Mouse (Mus musculus) left cerebral cortex, postnatal 14 days (tissue): ENCODE data around the gene Adgrg4. TPM values are rescaled to one million over a fixed set of nuclear protein-coding genes. Genes with fewer than 3 reads are reported as not detected.
A peak's percentile ranks its signal among the peaks of the same experiment; 100 is the strongest.

ENCODE experiments used
- DNase-seq, 2 experiments: peaks; one replicate each; pipeline ENCODE4 v3.0.0; 2021 to 2022; ENCODE audit warnings: low spot score in 2 of 2, mixed read lengths in 1 of 2
- intact Hi-C: fragments of 180-260 bp; cut with DNase I; formaldehyde crosslinking; loops from one replicate; pipeline ENCODE4 v1.15.1; 2025
- long read RNA-seq, 2 experiments: library from polyadenylated mRNA; stranded (forward); transcript quantifications; one replicate each; pipeline ENCODE4 v2.0.0; 2021
- total RNA-seq, 2 experiments: library from RNA; stranded (reverse); gene quantifications; 2 replicates each; pipeline ENCODE4 v1.2.3; 2021

The Adgrg4 gene
- total RNA-seq = under 1 TPM in 1 of 2 experiments, not detected in 1; 0.24 TPM
- long read RNA-seq, experiment 1 = 0 reads
- long read RNA-seq, experiment 2 = 0 reads

DNA sequence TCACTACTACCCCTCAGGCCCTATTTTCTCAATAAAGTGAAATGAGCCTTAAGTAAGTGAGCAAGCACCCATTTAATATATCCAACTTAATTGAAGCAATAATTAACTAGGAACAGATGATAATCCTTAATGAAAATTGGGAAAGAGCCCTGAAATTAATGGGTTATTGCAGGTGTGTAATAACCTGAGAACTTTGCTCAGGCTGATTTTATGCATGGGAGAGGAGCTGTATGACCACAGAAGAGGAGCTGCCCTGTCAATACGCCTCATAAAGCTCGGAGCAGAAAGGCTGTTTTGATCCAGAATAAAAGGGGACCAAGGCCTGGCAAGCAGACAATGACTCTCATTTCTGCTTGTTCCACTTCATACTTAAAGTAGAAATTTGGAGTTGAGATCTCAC, at the start of gene Adgrg4:
Adgrg4 (plus strand) TSS at position 301 of the 400 bp plus-strand sequence.
- intact Hi-C loops = no loop called here
- no peak for DNase-seq

DNA sequence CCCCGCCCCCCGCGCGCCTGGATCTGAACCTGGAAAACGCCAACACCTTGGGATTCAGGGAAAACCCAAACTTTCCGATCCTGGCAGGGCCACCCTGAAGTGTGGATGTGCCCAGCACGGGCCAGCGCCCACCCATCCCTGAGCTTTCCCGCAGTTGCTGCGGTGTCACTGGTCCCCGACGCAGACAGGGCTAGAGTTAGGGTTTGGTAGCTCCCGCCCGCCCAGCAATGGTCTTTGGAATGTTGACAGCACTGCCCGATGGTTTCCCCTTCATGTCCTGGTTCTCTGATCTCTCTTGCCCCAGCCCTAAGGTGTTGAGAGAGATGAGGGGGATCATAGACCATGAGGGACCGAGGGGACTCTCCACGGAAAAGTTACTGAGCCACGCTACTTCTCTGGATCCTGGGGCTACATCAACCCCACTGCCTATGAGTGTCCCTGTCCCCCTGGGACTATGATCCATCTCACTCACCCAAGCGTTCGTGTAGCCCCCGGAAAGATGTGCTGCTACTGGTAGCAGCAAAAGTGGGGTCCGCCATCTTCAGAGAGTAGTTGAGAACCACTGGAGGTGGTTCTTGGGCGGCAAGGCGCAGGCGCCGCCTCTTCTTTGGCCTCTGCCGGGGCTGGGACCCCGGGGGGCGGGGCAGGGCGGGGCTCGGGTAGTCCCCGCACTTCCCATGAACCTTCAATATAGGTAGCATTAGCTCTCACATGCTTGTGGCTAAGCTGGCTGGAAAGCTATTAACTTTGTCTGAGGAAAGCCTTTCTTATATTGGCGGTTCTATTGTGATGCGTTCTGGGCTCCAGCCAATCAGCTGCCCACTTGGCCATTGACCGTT, 48.0 kb upstream of the Adgrg4 start, which contains the start of gene Map7d3:
Map7d3 (minus strand) TSS at position 562 of the 839 bp plus-strand sequence.
- intact Hi-C loops = no loop called here

DNA sequence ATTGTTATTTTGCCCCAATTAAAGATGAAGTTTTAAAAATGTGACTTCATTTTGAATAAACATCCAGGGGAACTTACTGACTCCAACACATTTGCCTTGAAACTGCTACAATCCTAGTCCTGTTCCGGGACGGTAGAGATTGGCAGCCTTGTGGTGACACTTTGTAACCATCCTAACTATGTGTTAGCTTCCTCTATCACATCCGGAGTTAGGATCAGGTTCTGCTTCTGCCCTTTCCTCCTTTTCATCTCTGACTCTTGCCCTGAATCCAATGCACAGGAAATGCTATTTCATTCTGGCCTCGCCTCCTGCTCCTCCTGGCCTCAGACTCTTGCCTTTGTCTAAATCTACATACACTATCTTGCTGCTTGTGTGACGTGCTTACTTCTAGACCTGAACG, 42.5 kb upstream of the Adgrg4 start:
- DNase-seq = no peak
- intact Hi-C loops = no loop called here

More for the DNA sequence above, 48.0 kb upstream of the Adgrg4 start, which contains the start of gene Map7d3:
- DNase-seq = no peak

DNA sequence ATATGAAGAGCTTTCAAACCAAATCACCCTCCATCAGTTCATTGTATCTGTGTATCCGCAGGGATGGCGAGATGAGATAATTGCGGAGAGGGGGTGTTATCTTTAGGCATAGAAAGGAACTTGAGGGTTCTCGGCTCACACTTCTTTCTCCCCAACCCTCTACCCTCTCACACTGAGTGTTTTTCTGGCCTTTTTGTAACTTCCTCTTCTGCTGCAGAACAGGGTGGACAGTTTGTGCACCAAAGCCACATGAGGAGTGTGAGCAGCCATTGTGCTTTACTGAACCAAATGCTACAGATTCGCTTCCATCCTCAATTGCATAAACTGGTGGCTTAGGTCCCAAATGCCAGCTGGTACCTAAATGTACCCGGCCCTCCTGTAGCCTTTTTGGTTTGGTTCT, 34.1 kb upstream of the Adgrg4 start:
- intact Hi-C loops = loop anchor here (5.0 to 10.0 kb wide), 2 partner anchors 184 to 301 kb away; no protein-coding TSS in a partner anchor
- DNase-seq = no peak

DNA sequence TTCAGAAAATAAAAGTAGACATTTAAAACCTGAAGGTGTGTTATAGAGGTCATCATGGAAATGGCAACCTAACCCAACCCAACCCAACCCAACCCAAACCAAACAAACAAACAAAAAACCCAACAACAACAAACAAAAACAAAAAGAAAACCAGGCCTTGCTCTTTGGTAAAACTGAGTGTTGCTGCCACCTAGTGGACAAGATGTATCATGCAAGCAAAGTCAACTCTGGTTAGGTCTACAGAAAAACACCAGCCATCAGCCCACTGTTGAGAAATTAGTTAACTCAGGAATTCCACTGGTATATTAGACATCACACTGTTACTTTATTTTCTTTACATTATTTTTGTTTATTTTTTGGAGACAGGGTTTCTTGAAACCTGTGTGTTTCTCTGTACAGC, 30.6 kb upstream of the Adgrg4 start:
- intact Hi-C loops = loop anchor here (5.0 to 10.0 kb wide), 2 partner anchors 187 to 305 kb away; no protein-coding TSS in a partner anchor
- peak; percentile 8 to 24 for DNase-seq

GRCm38 (mm10) chrX:56841255-56841654, 28.7 kb upstream of the Adgrg4 start:
- intact Hi-C loops = loop anchor here (10.0 kb wide), 1 partner anchor 284 kb away; no protein-coding TSS in a partner anchor
- peak; percentile 3 to 6 for DNase-seq

DNA sequence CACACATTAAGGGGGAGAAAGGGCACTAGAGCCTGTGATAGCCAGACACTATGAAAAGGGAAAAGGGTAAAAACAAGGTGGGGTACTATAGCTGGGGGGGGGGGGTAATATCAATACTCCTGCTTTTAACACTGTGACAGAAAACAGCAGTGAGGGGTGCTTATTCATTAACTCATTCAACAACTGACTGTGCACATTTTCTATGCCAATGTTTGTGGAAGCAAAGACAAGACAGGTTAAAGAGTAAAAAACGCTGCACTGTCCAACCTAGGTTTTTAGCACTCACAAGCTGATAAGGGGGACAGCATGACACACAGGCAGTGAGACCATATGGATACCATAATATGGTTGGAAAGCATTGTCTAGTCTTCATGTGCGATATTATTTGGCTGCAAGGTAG, 142.9 kb downstream of the Adgrg4 start:
- intact Hi-C loops = no loop called here
- DNase-seq = no peak

DNA sequence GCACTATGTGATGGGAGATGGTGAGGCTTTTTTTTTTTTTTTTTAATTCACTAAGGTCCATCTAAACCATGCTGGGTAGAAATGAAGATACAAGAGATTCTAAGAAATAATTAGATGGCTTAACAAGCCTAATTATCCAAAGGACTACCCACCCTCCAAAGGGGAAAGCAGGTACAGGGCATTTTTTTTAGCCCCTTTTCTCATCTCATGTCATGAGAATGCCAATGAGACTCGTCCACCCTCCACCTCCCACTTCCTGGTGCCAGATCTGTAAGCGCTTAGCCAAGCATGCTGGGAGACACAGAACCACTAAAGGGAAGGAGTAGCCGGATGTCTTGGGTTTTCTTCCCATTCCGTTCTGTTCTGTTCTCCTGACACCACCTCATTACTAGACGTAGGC, 172.8 kb downstream of the Adgrg4 start, which contains the start of gene Brs3:
Brs3 (plus strand) TSS at position 301 of the 400 bp plus-strand sequence.
- no peak for DNase-seq
- intact Hi-C loops = no loop called here

GRCm38 (mm10) chrX:57043869-57044268, 173.9 kb downstream of the Adgrg4 start:
- DNase-seq = no peak
- intact Hi-C loops = no loop called here

Other genes starting within 250 kb of the Adgrg4 start
- gene Fhl1, start 138.4 kb upstream of the Adgrg4 start, total RNA-seq = 100 to 1,000 TPM; 130 to 137 TPM
- gene Map7d3, start 47.8 kb upstream of the Adgrg4 start, total RNA-seq = under 1 TPM; 0.19 to 0.24 TPM
- under 1 TPM in 1 of 2 experiments, not detected in 1; 0.27 TPM for gene Brs3, start 172.9 kb downstream of the Adgrg4 start, total RNA-seq
- gene Htatsf1, start 183.4 kb downstream of the Adgrg4 start, total RNA-seq = 10 to 100 TPM; 52.1 to 53.1 TPM
- gene Vgll1, start 217.9 kb downstream of the Adgrg4 start, total RNA-seq = not detected